Mouse (Mus musculus): Measurements from ENCODE around the gene Pramel3.
"Not testable (repeated sequence)": the region's sequence is repeated elsewhere in the genome, so short reads cannot be mapped to it uniquely, and the experiment has no call there.

- TF ChIP-seq CTCF, EP300 (IDR thresholded peaks at IDR 0.05): not testable (repeated sequence)
Observed at GRCm38 (mm10) chrX:135360685-135361084, 58.6 kb downstream of the Pramel3 start.

Data from lung, postnatal 0 days (tissue).